Mouse (Mus musculus) left cerebral cortex, adult 18-20 months (tissue): Measurements from ENCODE around the gene Hoxd3. TPM values are rescaled to one million over a fixed set of nuclear protein-coding genes. Genes with fewer than 3 reads are reported as not detected.

ENCODE experiments used
- DNase-seq, 2 experiments: peaks; one replicate each; pipeline ENCODE4 v3.0.0; 2021 to 2022; ENCODE audit warnings: low spot score in 2 of 2, mixed read lengths in 1 of 2
- total RNA-seq, 2 experiments: library from RNA; stranded (reverse); gene quantifications; 2 replicates each; pipeline ENCODE4 v1.2.3; 2021

Hoxd3 gene
- total RNA-seq, 2 experiments from 2014 or later, result not detected

DNA sequence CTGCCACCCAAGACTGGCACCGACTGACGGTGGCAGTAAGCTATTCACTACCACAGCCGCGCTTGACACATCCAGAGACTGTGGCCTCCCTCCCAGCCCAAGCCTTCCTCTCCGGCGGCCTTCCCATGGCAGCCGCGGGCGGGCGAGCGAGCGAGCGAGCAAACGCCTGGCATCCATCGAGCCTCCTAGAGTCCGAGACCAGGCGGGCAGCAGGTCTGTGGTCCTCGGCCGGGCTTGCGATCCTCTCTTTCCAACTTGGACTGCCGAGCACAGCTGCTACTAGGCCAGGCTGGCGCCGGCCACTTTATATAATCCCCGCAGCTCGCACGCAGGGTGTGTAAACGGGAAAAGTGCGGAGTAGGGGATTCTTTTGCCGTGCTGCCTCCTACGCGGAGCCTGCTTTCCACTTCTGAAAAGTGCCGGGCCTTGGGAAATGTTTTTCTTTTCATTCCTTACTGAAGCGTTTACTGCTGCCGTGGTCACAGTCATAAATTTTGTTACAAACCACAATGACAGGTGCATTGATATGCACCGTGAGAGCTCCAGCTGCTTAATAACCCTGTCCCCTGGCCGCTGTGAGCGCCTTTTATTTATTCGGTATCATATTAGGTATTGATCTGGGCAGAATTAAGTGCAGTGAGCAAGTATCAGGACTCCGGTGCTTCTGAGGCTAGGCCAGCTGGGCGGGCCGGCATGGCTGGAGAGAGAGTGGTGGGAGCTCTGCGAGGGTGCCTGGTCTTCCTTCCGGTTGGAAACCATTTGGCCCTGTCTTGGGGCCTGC is 28.8 kb downstream of the Hoxd3 start:
- DNase-seq, result no peak

DNA sequence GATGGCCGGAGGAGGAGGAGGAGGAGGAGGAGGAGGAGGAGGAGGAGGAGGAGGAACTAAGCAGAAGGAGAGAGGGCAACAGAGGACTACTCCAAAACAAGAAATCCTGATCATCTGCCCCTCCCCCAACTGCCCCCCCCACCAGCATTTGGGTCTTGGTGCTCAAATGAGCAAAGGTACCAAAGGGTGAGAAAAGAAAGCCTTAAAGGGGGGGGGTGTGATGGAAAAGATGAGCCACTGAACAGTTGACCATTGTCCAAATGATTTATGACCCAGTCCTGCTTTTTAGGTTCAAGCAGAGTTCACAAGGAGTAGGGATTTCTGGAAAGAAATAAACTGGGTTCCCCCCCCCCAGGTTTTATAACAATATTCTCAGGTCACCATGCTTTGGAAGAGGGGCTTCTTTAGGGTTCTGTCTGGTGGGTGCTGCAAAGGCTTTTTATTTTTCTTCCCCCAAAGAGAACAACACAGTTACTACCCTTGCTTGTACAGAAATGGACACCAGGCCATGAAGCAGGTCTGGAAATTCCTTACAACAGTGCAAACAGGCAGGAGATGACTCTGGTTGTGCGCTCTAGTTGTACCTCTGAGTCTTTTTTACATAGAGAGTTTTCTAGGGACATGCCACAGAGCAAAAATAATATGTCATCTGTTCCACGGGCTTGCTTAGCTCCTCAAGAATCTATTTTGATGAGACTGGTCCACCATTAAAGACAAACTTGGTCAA is 29.7 kb downstream of the Hoxd3 start:
- DNase-seq, result no peak

DNA sequence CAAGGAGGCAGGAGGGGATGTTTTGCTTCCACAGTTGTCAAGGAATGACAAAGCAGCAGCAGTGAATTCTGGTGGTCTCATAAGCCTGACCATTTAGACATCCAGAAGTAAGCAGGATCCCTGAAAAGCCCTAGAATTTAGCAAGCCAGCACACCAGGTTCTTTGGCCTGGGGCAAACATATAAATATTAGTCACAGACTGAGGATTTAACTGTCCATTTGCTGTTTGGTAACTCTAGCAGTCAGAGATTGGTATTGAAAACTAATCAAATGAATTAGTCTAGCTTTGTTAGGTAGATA is 30.2 kb downstream of the Hoxd3 start:
- DNase-seq, result no peak

DNA sequence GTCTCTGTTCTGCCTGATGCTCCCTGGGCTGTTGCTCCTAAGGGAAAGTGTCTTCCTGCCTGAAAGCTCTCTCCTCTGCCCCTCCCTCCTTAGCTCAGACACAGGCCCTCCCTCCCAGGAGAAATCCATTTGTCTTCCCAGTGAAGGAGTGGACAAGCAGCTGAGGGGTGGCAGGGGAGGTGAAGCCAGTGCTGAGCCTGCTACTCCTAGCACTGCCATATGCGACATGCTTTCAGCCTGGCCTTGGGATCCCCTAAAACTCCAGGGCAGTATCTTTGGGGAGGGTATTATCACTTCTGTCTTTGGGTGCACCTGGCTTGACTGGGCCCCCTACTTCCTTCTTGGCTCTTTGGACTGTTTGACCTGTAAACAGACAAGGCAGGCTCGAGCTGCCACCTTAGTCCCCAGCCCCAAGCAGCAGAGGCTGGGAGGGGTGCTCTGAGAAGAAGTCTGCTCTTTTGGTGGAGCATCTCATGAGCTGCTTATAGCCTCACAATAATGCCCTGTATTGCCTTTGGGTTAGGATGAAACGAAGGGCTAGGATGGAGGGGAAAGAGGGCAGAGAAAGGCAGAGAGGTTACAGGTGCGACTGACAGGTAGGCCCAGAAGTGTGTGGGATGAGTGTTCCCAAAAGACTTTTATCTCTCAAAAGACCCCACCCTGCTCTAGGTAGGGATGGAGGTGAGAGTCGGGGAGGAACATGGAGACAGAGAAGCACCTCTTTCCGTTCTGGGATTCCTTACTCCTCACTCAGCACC is 34.0 kb downstream of the Hoxd3 start:
- no peak for DNase-seq

GRCm38 (mm10) chr2:74746298-74746921 is 34.7 kb downstream of the Hoxd3 start:
- DNase-seq, result no peak

DNA sequence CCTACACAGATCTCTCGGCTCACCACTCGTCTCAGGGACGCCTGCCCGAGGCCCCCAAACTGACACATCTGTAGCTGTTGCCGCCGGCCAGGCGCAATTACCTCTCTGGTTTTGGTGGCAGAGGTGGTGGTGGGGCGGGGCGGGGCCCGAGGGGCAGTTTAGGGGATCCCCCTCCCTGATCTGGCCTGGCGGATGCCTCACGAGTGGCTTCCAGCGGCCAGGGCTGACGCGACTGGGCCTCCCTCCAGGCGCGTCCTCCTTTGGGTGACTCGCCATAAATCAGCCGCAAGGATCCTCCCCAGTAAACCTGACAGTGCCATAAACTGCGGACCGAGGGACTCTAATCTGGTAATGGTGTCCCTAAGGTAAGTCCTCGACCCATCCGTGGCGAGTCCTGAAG is 35.3 kb downstream of the Hoxd3 start:
- DNase-seq, result no peak

DNA sequence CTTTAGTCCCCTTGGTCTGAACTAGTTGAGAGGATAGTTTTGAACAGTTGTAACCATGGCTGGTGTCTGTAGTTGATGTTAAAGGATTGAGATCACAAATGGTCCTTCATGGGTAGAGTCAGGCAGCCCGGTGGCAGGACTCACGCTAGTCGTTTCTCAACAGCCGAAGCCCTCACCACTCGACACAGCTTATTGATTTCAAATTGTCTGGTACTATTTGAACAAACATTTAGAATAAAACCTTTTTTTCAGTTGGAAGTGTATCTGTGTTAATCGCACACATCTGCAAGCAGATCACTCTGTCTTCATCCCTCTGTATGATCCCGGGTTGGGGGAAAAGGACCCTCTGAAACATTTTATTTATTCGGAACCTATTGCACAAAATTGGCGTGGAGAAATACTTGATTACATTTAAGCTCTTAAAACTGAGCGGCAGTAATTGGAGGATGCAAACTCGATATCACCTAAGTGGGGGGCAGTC is 36.0 kb downstream of the Hoxd3 start:
- no peak for DNase-seq

- DNase-seq, result no peak
These were observed 36.8 kb downstream of the Hoxd3 start for GRCm38 (mm10) chr2:74748436-74748995.

DNA sequence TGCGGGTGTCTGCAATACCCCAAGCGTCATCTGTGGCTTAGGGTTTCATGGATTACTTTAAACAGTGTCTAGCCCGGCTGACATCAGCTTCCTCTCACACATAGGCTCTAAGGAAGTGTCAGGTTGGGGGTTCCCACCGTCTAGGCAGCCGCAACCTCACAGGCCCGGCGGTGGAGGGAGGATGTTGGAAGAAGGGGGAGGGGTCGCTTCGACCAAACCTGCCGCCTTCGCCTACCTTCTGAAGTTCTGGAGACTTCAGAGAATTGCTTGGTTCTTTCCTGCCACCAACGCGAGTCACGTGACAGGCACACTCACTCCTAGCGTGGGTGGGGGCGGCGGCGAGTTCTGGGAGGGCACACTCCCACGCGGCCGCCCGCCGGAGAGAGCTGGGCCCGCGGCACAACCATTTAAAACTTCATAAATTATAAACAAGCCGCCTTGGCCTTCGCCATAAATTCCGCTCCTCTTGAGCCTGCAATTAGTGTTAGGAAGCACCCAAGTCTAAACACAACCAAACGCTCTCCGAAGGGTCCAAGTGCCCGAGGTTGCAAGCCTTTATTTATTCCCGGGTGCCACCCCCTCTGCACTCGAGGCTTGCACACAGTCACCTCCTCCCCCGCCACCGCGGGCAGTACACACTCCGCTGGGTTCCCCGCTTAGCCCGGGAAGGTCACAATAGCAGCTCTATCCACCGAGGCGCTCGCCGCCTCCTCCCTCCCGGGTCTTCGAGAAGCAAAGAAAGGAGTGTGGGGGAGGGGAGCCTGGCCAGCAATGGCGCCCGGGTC is 37.8 kb downstream of the Hoxd3 start:
- DNase-seq, result no peak

DNA sequence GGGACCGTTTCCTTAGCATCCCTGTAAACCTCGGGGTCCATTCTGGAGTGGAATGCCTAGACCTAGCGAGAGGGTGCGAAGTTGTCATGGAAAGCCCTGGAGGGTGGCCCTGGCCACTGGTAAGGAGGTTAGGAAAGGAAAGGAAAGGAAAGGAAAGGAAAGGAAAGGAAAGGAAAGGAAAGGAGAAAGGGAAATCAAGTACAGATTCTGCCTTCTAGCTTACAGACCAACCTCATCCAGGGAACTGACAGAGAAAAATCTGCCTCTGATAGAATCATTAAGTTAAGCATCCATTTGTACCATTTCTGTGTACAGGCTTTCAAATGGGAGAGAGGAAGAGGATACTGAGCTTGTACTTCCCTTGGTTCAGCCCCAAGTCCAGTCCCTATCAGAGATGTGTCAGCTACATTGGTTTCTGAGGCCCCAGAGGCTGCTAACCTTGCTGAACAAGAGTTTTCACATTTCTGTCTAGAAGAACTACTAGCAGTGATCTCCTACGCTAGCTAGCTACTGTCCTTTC is 39.1 kb downstream of the Hoxd3 start:
- no peak for DNase-seq

DNA sequence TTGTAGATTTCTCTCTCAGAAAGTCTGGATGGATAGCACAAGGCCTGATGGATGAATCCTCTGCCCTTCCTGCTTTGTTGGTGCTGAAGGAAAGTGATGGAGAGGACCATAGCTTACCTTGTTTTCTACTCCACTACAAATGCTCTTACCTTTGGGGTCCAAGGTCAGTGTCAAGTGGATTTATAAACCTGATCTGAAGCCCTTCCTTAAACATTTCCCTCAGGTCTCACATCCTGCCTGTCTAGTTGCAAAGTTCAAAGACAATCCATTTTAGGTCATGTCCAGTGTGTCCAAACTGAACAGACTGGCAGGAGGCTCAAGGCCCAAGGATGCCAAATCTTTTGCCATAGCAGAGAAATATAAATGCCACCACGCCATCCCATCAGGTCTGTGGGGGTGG is 40.1 kb downstream of the Hoxd3 start:
- no peak for DNase-seq

GRCm38 (mm10) chr2:74752431-74753174 is 40.9 kb downstream of the Hoxd3 start:
- DNase-seq, result no peak

DNA sequence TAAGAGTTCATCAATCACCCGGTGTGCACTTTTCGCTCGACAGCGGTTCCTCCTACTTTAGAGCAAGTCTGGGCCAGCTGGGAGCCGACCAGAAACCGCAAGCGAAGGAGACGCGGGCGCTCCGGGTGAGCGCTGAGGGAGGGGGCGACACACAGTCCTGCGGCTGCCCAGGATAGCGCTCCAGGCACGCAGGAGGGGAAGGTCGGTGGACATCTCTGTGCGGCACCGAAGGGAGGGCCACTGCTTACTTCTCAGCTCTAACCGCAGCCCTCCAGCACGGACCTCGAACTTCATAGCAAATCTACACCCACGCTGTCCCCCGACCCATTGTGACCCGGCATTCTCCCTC is 41.4 kb downstream of the Hoxd3 start:
- DNase-seq, result no peak

DNA sequence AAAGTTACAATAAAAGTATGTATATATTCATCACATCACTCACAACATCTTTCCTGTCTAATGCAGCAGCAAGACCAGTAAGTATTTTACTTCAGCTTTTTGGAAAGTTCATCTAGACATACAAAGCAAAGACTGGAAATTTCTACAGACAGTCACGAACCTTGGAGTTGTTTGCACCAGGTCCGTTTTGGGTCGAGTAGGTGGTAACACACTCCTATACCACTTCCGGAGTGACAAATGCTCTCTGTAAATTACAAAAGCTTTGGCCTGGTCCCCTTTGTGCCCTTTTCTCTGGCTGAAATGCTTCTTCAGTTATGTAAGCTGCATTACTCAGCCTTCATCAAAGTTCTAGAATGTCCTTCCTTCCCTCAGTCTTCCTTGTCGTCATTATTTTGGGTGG is 42.0 kb downstream of the Hoxd3 start:
- no peak for DNase-seq

GRCm38 (mm10) chr2:74760146-74760545 is 48.4 kb downstream of the Hoxd3 start:
- no peak for DNase-seq

GRCm38 (mm10) chr2:74761941-74762340 is 50.2 kb downstream of the Hoxd3 start:
- no peak for DNase-seq

- DNase-seq, result no peak
These were observed 51.0 kb downstream of the Hoxd3 start, which contains the start of gene Hoxd1 for GRCm38 (mm10) chr2:74762522-74763244. TSS of gene Hoxd1 (plus strand) at chr2:74762980.

GRCm38 (mm10) chr2:74763245-74763735 is 51.6 kb downstream of the Hoxd3 start:
- no peak for DNase-seq

- DNase-seq, result no peak
These were observed 52.2 kb downstream of the Hoxd3 start for GRCm38 (mm10) chr2:74763976-74764375.
